Mouse (Mus musculus) small intestine, adult 2 months (tissue): ENCODE data around the gene Colec11.

Source experiments
- CTCF ChIP-seq: fragments of 200-500 bp; IDR thresholded peaks from 2 replicates; pipeline ENCODE4 v1.5.1; 2012; ENCODE audit warnings: low read depth, mild to moderate bottlenecking, control low read depth, inconsistent platforms, low read length, moderate library complexity, mixed read lengths; ENCODE audit not compliant: insufficient replicate concordance, insufficient read length; ENCODE audit errors: extremely low read depth
- POLR2A ChIP-seq: fragments of 200-500 bp; IDR thresholded peaks from 2 replicates; pipeline ENCODE4 v1.6.1; 2012; ENCODE audit warnings: low read depth, mild to moderate bottlenecking, control low read depth, inconsistent platforms, low read length, moderate library complexity

DNA sequence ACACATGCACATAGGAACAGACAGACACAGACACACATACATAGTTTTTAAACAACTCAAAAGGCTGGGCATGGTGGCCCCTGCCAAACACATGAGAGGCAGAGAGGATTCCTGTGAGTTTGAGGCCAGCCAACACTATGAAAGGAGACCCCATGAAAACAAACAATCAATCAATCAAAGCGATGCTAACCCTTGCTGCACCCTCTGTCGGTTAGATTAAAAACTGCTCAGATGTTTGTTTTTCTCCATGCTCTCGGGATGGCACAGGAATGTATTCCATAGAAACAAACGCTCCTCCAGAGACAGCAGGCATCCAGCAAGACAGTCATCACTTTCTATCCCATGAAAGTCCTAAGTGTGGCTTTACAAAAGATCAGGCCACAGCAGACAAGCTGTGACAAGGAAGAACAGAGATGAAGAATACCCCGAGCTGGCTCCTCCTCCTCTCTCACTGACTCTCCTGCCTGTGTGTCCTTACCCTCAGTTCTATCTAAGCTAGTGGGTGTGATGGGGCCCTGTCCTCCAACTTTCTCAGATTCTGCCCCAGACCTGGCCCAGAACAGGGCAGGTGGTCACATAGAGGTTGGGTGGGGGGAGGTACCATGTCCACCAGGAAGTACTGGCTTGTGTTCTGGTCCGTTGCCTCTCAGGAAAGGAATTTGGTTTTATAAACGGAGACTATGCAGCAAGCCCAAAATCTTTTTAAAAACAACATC is 1.6 kb downstream of the Colec11 start:
- TF ChIP-seq CTCF (no peak), POLR2A (no peak)
